Comparison of ENCODE assay signal across 15 mouse cellular contexts in the genomic region with DNA sequence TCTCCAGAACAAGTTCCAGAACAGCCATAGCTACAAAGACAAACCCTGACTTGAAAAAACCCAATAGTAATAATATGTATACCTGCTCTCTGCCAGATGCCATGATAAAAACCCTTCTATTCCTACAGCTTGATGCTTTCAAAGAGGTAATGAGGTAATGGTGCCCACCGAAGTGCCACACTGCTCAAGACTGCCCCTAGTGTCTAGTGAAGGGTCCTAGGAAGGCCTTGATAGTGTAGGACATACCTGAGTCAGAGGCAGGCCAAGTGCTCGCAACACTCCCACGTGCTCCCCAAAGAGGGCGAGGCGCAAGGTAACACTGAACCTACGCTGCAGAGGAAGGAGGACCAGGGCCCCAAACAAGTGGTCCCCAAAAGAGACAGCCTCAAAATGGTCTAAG. TPM values are rescaled to one million over a fixed set of nuclear protein-coding genes. Genes with fewer than 3 reads are reported as not detected.
DNase-seq lines count a peak whose midpoint lies in the region; ATAC-seq and TF ChIP-seq lines count a peak whose summit lies in the region.
"Had no signal": no experiment of that assay in that cellular context is flagged by ENCODE, and none has a peak within 500 bp of the region (broad histone marks: within the 10 kb centered on the region; RNA-seq: fewer than 3 reads in every experiment).

No protein-coding gene starts in this region.

- H3K9ac ChIP-seq in MEL (ENCODE audit: control insufficient read depth, low read depth, low read length, poor library complexity, severe bottlenecking), result no peak overlapping the region
- H3K9ac ChIP-seq: forebrain, embryonic 15.5 days; midbrain, embryonic 12.5 days; neural tube, embryonic 15.5 days had no signal

- H3K4me3 ChIP-seq in gastrocnemius, adult 2 months, result no peak overlapping the region
- no peak overlapping the region for H3K4me3 ChIP-seq in lung, adult 2 months (replicated peaks; ENCODE audit: extremely low read depth, low read depth, low read length)
- H3K4me3 ChIP-seq in MEL (ENCODE audit: control insufficient read depth in 1 of 2, insufficient read depth in 1 of 2, low read depth in 2 of 2, low read length in 2 of 2), result no peak overlapping the region
- H3K4me3 ChIP-seq: forebrain, embryonic 15.5 days; midbrain, embryonic 12.5 days; neural tube, embryonic 15.5 days had no signal

- no peaks in the 10 kb centered on the region for H3K79me2 ChIP-seq in MEL (ENCODE audit: control insufficient read depth, insufficient read depth, low read length, poor library complexity)

- H3K4me1 ChIP-seq in lung, adult 2 months (ENCODE audit: control insufficient read depth, insufficient read depth, low read length), result no peaks in the 10 kb centered on the region
- H3K4me1 ChIP-seq in MEL (ENCODE audit: control insufficient read depth in 1 of 2, insufficient read depth in 2 of 2, low read length in 2 of 2), result no peaks in the 10 kb centered on the region
- H3K4me1 ChIP-seq: forebrain, embryonic 15.5 days; midbrain, embryonic 12.5 days; neural tube, embryonic 15.5 days had no signal

- no peak for TF ChIP-seq POLR2A in lung, adult 2 months (IDR thresholded peaks at IDR 0.05; ENCODE audit: borderline replicate concordance, extremely low read depth, low read depth, low read length)
- no peak for TF ChIP-seq POLR2A in MEL (IDR thresholded peaks at IDR 0.05; ENCODE audit: control insufficient read depth in 1 of 2, insufficient read depth in 1 of 2, low read depth in 1 of 2, low read length in 2 of 2, poor library complexity in 1 of 2)

- H3K27me3 ChIP-seq in MEL (ENCODE audit: control insufficient read depth in 1 of 2, insufficient read depth in 2 of 2, low read length in 2 of 2), result no peaks in the 10 kb centered on the region
- H3K27me3 ChIP-seq in splenic B cell, adult 2 months (ENCODE audit: control insufficient read depth, insufficient read depth, low read length, poor library complexity, severe bottlenecking), result no peaks in the 10 kb centered on the region
- H3K27me3 ChIP-seq: forebrain, embryonic 15.5 days had no signal

- no peaks in the 10 kb centered on the region for H3K36me3 ChIP-seq in MEL (ENCODE audit: control insufficient read depth in 1 of 2, insufficient read depth in 2 of 2, low read length in 2 of 2)
- H3K36me3 ChIP-seq in splenic B cell, adult 2 months (ENCODE audit: control insufficient read depth, insufficient read depth, low read length, poor library complexity, severe bottlenecking), result peaks cover 2% of the 10 kb centered on the region

- 94% methylated on average over 6 of the region's 6 CpGs for WGBS in lung, adult 2 months

- ATAC-seq in megakaryocyte, adult 5-6 weeks (ENCODE audit: poor library complexity, severe bottlenecking), result no peak
- ATAC-seq: forebrain, embryonic 15.5 days had no signal

- peak; percentile 8 for TF ChIP-seq RAD21 in MEL (IDR thresholded peaks at IDR 0.05; ENCODE audit: low read depth, low read length)

- H3K9me3 ChIP-seq in MEL (replicated peaks; ENCODE audit: insufficient read depth, low read length), result no peaks in the 10 kb centered on the region
- H3K9me3 ChIP-seq: forebrain, embryonic 15.5 days; midbrain, embryonic 12.5 days; neural tube, embryonic 15.5 days had no signal

- TF ChIP-seq CTCF in gastrocnemius, adult 2 months (IDR thresholded peaks at IDR 0.05), result peak; percentile 13; the same call in 1 of the 2 replicates
- 0 out of 2 replicates have a peak, but pooled peaks have one; percentile 8 for TF ChIP-seq CTCF in lung, adult 2 months (IDR thresholded peaks at IDR 0.05; ENCODE audit: insufficient read depth, low read length)
- peak; percentile 32 to 44 (median 42); a peak in 5 of 6 replicates for TF ChIP-seq CTCF in MEL (IDR thresholded peaks at IDR 0.05 in 2 of 3, conservative IDR thresholded peaks at IDR 0.05 in 1 of 3; ENCODE audit: control insufficient read depth in 1 of 3, insufficient read depth in 1 of 3, low read depth in 2 of 3, low read length in 3 of 3, poor library complexity in 1 of 3, severe bottlenecking in 1 of 3)

- no peak for DNase-seq in gastrocnemius, adult 2 months
- DNase-seq in gastrocnemius, postnatal 36 days, result no peak
- no peak for DNase-seq in lung, adult 2 months
- no peak for DNase-seq in lung, adult 18-20 months
- peak; percentile 31 for DNase-seq in MEL (ENCODE audit: low read depth, low spot score)
- peak; percentile 54 for DNase-seq in splenic B cell, adult 2 months (ENCODE audit: low read depth, low spot score)
- DNase-seq in cerebellum, adult 9-10 months, result no peak
- DNase-seq: heart, adult 18-20 months; kidney, postnatal 4 days; left cerebral cortex, postnatal 4 days; right cerebral cortex, postnatal 4 days had no signal

- intact Hi-C loops in gastrocnemius, adult 2 months (cut with DNase I), result no loop called here
- intact Hi-C loops in gastrocnemius, postnatal 36 days (cut with DNase I), result no loop called here

- TF ChIP-seq EP300 in MEL (IDR thresholded peaks at IDR 0.05; ENCODE audit: low read depth in 1 of 2, low read length in 2 of 2), result no peak

- no peak overlapping the region for H3K27ac ChIP-seq in gastrocnemius, adult 2 months
- H3K27ac ChIP-seq in MEL (ENCODE audit: control insufficient read depth, low read depth, low read length), result no peak overlapping the region
- H3K27ac ChIP-seq: forebrain, embryonic 15.5 days; midbrain, embryonic 12.5 days; neural tube, embryonic 15.5 days had no signal

TF ChIP-seq in MEL, 35 proteins besides CTCF, POLR2A, EP300 and RAD21:
- no peak for TF ChIP-seq USF1 (IDR thresholded peaks at IDR 0.05; ENCODE audit: low read depth, low read length)
- no peak for TF ChIP-seq CHD2 (IDR thresholded peaks at IDR 0.05; ENCODE audit: low read length)
- no peak for TF ChIP-seq MAX (IDR thresholded peaks at IDR 0.05; ENCODE audit: low read length)
- no peak for TF ChIP-seq USF2 (IDR thresholded peaks at IDR 0.05; ENCODE audit: borderline replicate concordance in 1 of 2, insufficient read depth in 1 of 2, low read depth in 1 of 2, low read length in 2 of 2)
- no peak for TF ChIP-seq E2F4 (IDR thresholded peaks at IDR 0.05; ENCODE audit: borderline replicate concordance, low read depth, low read length)
- no peak for TF ChIP-seq ZNF384 (IDR thresholded peaks at IDR 0.05; ENCODE audit: low read depth, low read length)
- no peak for TF ChIP-seq GABPA (IDR thresholded peaks at IDR 0.05; ENCODE audit: low read depth, low read length)
- TF ChIP-seq GATA1 (IDR thresholded peaks at IDR 0.05; ENCODE audit: low read depth, low read length), result no peak
- no peak for TF ChIP-seq MYB (IDR thresholded peaks at IDR 0.05; ENCODE audit: low read depth, low read length)
- TF ChIP-seq MXI1 (IDR thresholded peaks at IDR 0.05; ENCODE audit: low read depth, low read length), result no peak
- no peak for TF ChIP-seq JUND (IDR thresholded peaks at IDR 0.05; ENCODE audit: low read depth, low read length)

RNA-seq across cellular contexts. Expression of a gene that starts 7.0 kb away (rescaled TPM):
- total RNA-seq in gastrocnemius, adult 2 months (2021), result not detected
- total RNA-seq in gastrocnemius, postnatal 36 days (2021), result not detected
- 3.9 and 4.2 TPM in 2 replicates for polyA plus RNA-seq in lung, adult 2 months (2012; rRNA removed)
- 0.23 and 0.33 TPM in 2 replicates for total RNA-seq in MEL (2012; rRNA removed)
- polyA plus RNA-seq in MEL (2012; ENCODE audit: insufficient read depth in 1 of 2, insufficient read length in 2 of 2, low read depth in 1 of 2, low replicate concordance in 2 of 2, missing spikeins in 1 of 2), result 1 to 10 TPM in 1 of 2 experiments, not detected in 1; 2.5 TPM
- total RNA-seq in megakaryocyte, adult 5-6 weeks (2015), result not detected in 2 replicates
- not detected in 2 replicates for total RNA-seq in megakaryocyte, adult 5-6 weeks (2017)

RNA-seq across cellular contexts. Expression of a gene that starts 20.1 kb away (rescaled TPM):
- 10 to 100 TPM; 14.4 to 16.7 TPM for total RNA-seq in gastrocnemius, adult 2 months (2021)
- 10 to 100 TPM; 14.3 to 14.7 TPM for total RNA-seq in gastrocnemius, postnatal 36 days (2021)
- polyA plus RNA-seq in lung, adult 2 months (2012; rRNA removed), result 21.6 and 24.5 TPM in 2 replicates
- total RNA-seq in MEL (2012; rRNA removed), result 12.9 and 13.6 TPM in 2 replicates
- polyA plus RNA-seq in MEL (2012; ENCODE audit: insufficient read depth in 1 of 2, insufficient read length in 2 of 2, low read depth in 1 of 2, low replicate concordance in 2 of 2, missing spikeins in 1 of 2), result 10 to 100 TPM in 1 of 2 experiments, not detected in 1; 26.8 TPM
- 2.9 and 3.9 TPM in 2 replicates for total RNA-seq in megakaryocyte, adult 5-6 weeks (2015)
- 5.0 and 6.4 TPM in 2 replicates for total RNA-seq in megakaryocyte, adult 5-6 weeks (2017)

RNA-seq across cellular contexts. Expression of a gene that starts 25.1 kb away (rescaled TPM):
- total RNA-seq in gastrocnemius, adult 2 months (2021), result not detected
- total RNA-seq in gastrocnemius, postnatal 36 days (2021), result not detected
- polyA plus RNA-seq in lung, adult 2 months (2012; rRNA removed), result 9.5 and 9.6 TPM in 2 replicates
- total RNA-seq in MEL (2012; rRNA removed), result 1.8 and 2.1 TPM in 2 replicates
- polyA plus RNA-seq in MEL (2012; ENCODE audit: insufficient read depth in 1 of 2, insufficient read length in 2 of 2, low read depth in 1 of 2, low replicate concordance in 2 of 2, missing spikeins in 1 of 2), result 1 to 10 TPM in 1 of 2 experiments, not detected in 1; 3.1 TPM
- 0.07 and 0.23 TPM in 2 replicates for total RNA-seq in megakaryocyte, adult 5-6 weeks (2015)
- 0.37 and 1.0 TPM in 2 replicates for total RNA-seq in megakaryocyte, adult 5-6 weeks (2017)

RNA-seq across cellular contexts. Expression of a gene that starts 30.3 kb away (rescaled TPM):
- total RNA-seq in gastrocnemius, adult 2 months (2021), result under 1 TPM; 0.10 to 0.73 TPM
- total RNA-seq in gastrocnemius, postnatal 36 days (2021), result under 1 TPM; 0.57 to 0.74 TPM
- polyA plus RNA-seq in lung, adult 2 months (2012; rRNA removed), result 11.8 and 16.4 TPM in 2 replicates
- 11.0 and 11.2 TPM in 2 replicates for total RNA-seq in MEL (2012; rRNA removed)
- polyA plus RNA-seq in MEL (2012; ENCODE audit: insufficient read depth in 1 of 2, insufficient read length in 2 of 2, low read depth in 1 of 2, low replicate concordance in 2 of 2, missing spikeins in 1 of 2), result 10 to 100 TPM in 1 of 2 experiments, not detected in 1; 15.2 TPM
- not detected in 2 replicates for total RNA-seq in megakaryocyte, adult 5-6 weeks (2015)
- total RNA-seq in megakaryocyte, adult 5-6 weeks (2017), result 0.33 TPM in 1 of 2 replicates, not detected in the other

Comparison
In these comparisons a context has a peak if more than half of its experiments do, and no peak if none do; other contexts are left out.
1. DNase-seq: peak in MEL (single experiment) and splenic B cell, adult 2 months (single experiment); none in gastrocnemius, adult 2 months (single experiment), gastrocnemius, postnatal 36 days (0 of 2), lung, adult 2 months (single experiment), lung, adult 18-20 months (0 of 2) and cerebellum, adult 9-10 months (single experiment).
2. Peak in every context shown above with its lines, with median percentiles within 50 percentile points of each other: CTCF ChIP-seq.